28 mouse cellular contexts compared by ENCODE assay signal in genomic region chr16:31422722-31423121, GRCm38 (mm10). TPM values are rescaled to one million over a fixed set of nuclear protein-coding genes. Genes with fewer than 3 reads are reported as not detected.
DNase-seq lines count a peak whose midpoint lies in the region; ATAC-seq and TF ChIP-seq lines count a peak whose summit lies in the region.
"Had no signal": no experiment of that assay in that cellular context is flagged by ENCODE, and none has a peak within 500 bp of the region (broad histone marks: within the 10 kb centered on the region; RNA-seq: fewer than 3 reads in every experiment).

No protein-coding gene starts in this region.

- H3K9me3 ChIP-seq in liver, embryonic 12.5 days (replicated peaks): no peaks in the 10 kb centered on the region
- H3K9me3 ChIP-seq in liver, embryonic 15.5 days (replicated peaks): no peaks in the 10 kb centered on the region
- no peaks in the 10 kb centered on the region for H3K9me3 ChIP-seq in midbrain, postnatal 0 days (ENCODE audit: low read length)
- H3K9me3 ChIP-seq: embryonic facial prominence, embryonic 12.5 days; embryonic facial prominence, embryonic 15.5 days; forebrain, embryonic 10.5 days; forebrain, embryonic 13.5 days; G1E; hindbrain, embryonic 10.5 days; hindbrain, embryonic 13.5 days had no signal

- 40% methylated on average over 1 of the region's 1 CpGs for WGBS in liver, embryonic 12.5 days (ENCODE audit: insufficient replicate concordance)
- 22% methylated on average over 1 of the region's 1 CpGs for WGBS in liver, embryonic 15.5 days (ENCODE audit: insufficient replicate concordance)
- WGBS in midbrain, postnatal 0 days: 59% methylated on average over 1 of the region's 1 CpGs

- peaks cover 33% of the 10 kb centered on the region for H3K4me1 ChIP-seq in liver, embryonic 12.5 days
- H3K4me1 ChIP-seq in liver, embryonic 15.5 days (replicated peaks): peaks cover 28% of the 10 kb centered on the region
- H3K4me1 ChIP-seq in midbrain, postnatal 0 days (ENCODE audit: insufficient read depth, low read length): no peaks in the 10 kb centered on the region
- H3K4me1 ChIP-seq: embryonic facial prominence, embryonic 12.5 days; embryonic facial prominence, embryonic 15.5 days; forebrain, embryonic 10.5 days; forebrain, embryonic 13.5 days; hindbrain, embryonic 10.5 days; hindbrain, embryonic 13.5 days had no signal

- H3K27ac ChIP-seq in liver, embryonic 12.5 days: no peak overlapping the region
- 0 out of 2 replicates have a peak overlapping the region, but pooled peaks have one; percentile 24 for H3K27ac ChIP-seq in liver, embryonic 15.5 days (replicated peaks)
- H3K27ac ChIP-seq in midbrain, postnatal 0 days (ENCODE audit: low read depth, low read length): no peak overlapping the region
- H3K27ac ChIP-seq: embryonic facial prominence, embryonic 12.5 days; embryonic facial prominence, embryonic 15.5 days; forebrain, embryonic 10.5 days; forebrain, embryonic 13.5 days; hindbrain, embryonic 10.5 days; hindbrain, embryonic 13.5 days had no signal

- peaks cover 7% of the 10 kb centered on the region for H3K27me3 ChIP-seq in liver, embryonic 12.5 days (replicated peaks)
- H3K27me3 ChIP-seq in liver, embryonic 15.5 days: peaks cover 8% of the 10 kb centered on the region
- H3K27me3 ChIP-seq in midbrain, postnatal 0 days (ENCODE audit: insufficient read depth, low read length): 0 out of 2 replicates have a peak, but pooled peaks cover 3% of the 10 kb centered on the region
- H3K27me3 ChIP-seq: CH12.LX had no signal

- no peak overlapping the region for H3K9ac ChIP-seq in liver, embryonic 12.5 days
- no peak overlapping the region for H3K9ac ChIP-seq in liver, embryonic 15.5 days
- no peak overlapping the region for H3K9ac ChIP-seq in midbrain, postnatal 0 days (replicated peaks; ENCODE audit: low read length, poor library complexity, severe bottlenecking)
- H3K9ac ChIP-seq: embryonic facial prominence, embryonic 12.5 days; embryonic facial prominence, embryonic 15.5 days; forebrain, embryonic 13.5 days; hindbrain, embryonic 13.5 days had no signal

- no peak for ATAC-seq in liver, embryonic 12.5 days
- ATAC-seq in liver, embryonic 15.5 days (ENCODE audit: insufficient read depth): no peak
- ATAC-seq in midbrain, postnatal 0 days (ENCODE audit: low FRiP score): no peak
- ATAC-seq: forebrain, embryonic 13.5 days; forebrain, embryonic 16.5 days; hindbrain, embryonic 16.5 days; Patski had no signal

- H3K36me3 ChIP-seq in liver, embryonic 12.5 days: no peaks in the 10 kb centered on the region
- H3K36me3 ChIP-seq in liver, embryonic 15.5 days (replicated peaks): no peaks in the 10 kb centered on the region
- H3K36me3 ChIP-seq in midbrain, postnatal 0 days (ENCODE audit: insufficient read depth, low read length): no peaks in the 10 kb centered on the region
- H3K36me3 ChIP-seq: embryonic facial prominence, embryonic 12.5 days; embryonic facial prominence, embryonic 15.5 days; forebrain, embryonic 10.5 days; G1E; hindbrain, embryonic 10.5 days; hindbrain, embryonic 13.5 days had no signal

- peak overlapping the region; percentile 20 for H3K4me3 ChIP-seq in liver, embryonic 12.5 days
- H3K4me3 ChIP-seq in liver, embryonic 15.5 days (replicated peaks): peak overlapping the region; percentile 42
- H3K4me3 ChIP-seq in midbrain, postnatal 0 days (ENCODE audit: low read depth, low read length): no peak overlapping the region
- H3K4me3 ChIP-seq: embryonic facial prominence, embryonic 12.5 days; embryonic facial prominence, embryonic 15.5 days; forebrain, embryonic 10.5 days; forebrain, embryonic 13.5 days; hindbrain, embryonic 10.5 days; hindbrain, embryonic 13.5 days had no signal

- DNase-seq in heart, adult 11 months: peak; percentile 59
- DNase-seq in heart, postnatal 4 days: no peak
- DNase-seq in thymus, postnatal 4 days: no peak
- DNase-seq in urinary bladder, adult 2 months (ENCODE audit: low spot score): no peak
- DNase-seq in midbrain, postnatal 0 days (ENCODE audit: low spot score): no peak
- DNase-seq: adrenal gland, adult 2 months; adrenal gland, postnatal 14 days; B cell, adult 2 months; cerebellum, adult 11 months; cerebellum, adult 2 months; cerebellum, adult 9-11 months; cerebellum, postnatal 25 days; gastrocnemius, postnatal 10 days; gastrocnemius, postnatal 36 days had no signal

- peak overlapping the region; percentile 21; the same call in 1 of the 2 replicates for H3K4me2 ChIP-seq in liver, embryonic 12.5 days
- 0 out of 2 replicates have a peak overlapping the region, but pooled peaks have one; percentile 10 for H3K4me2 ChIP-seq in liver, embryonic 15.5 days
- no peak overlapping the region for H3K4me2 ChIP-seq in midbrain, postnatal 0 days (ENCODE audit: low read depth, low read length, poor library complexity, severe bottlenecking)
- H3K4me2 ChIP-seq: embryonic facial prominence, embryonic 12.5 days; embryonic facial prominence, embryonic 15.5 days; forebrain, embryonic 13.5 days; heart, embryonic 11.5 days; hindbrain, embryonic 13.5 days had no signal

- no peak for TF ChIP-seq CTCF in midbrain, postnatal 0 days (IDR thresholded peaks at IDR 0.05)

RNA-seq across cellular contexts. Expression of gene Bdh1, which starts 0.6 kb away (rescaled TPM):
- total RNA-seq in heart, postnatal 4 days (2021): 1 to 10 TPM in 1 of 2 experiments, under 1 TPM in 1; 0.81 to 1.0 TPM
- 45.8 and 46.6 TPM in 2 replicates for polyA plus RNA-seq in liver, embryonic 12.5 days (2016; fragmentation: Nextera tagmentation; extraction: Ambion mirVana)
- 71.5 and 84.4 TPM in 2 replicates for polyA plus RNA-seq in liver, embryonic 15.5 days (2015; fragmentation: Nextera tagmentation; extraction: Ambion mirVana)
- polyA plus RNA-seq in urinary bladder, adult 2 months (2012; rRNA removed): 170 and 177 TPM in 2 replicates
- total RNA-seq in midbrain, postnatal 0 days (2014; rRNA removed): 76.8 and 88.1 TPM in 2 replicates
- 113 and 122 TPM in 2 replicates for polyA plus RNA-seq in midbrain, postnatal 0 days (2015; fragmentation: Nextera tagmentation; extraction: Ambion mirVana)
- polyA plus RNA-seq: G1E had no signal
